Mouse (Mus musculus) stomach, embryonic 15.5 days (tissue): ENCODE results near the gene Ppp1r3d. TPM values are rescaled to one million over a fixed set of nuclear protein-coding genes. Genes with fewer than 3 reads are reported as not detected.

Experiments
- ATAC-seq: fragments of 200-750 bp; cut with Nextera tagmentation; 2 replicates; pipeline ENCODE4 v1.8.0; 2017; ENCODE audit warnings: low read depth, moderate number of reproducible peaks, moderate TSS enrichment; ENCODE audit not compliant: insufficient read depth, low FRiP score
- H3K27ac ChIP-seq: fragments of 300-500 bp; sonication (generic); 2 replicates; pipeline ENCODE4 v1.5.1; 2015; ENCODE audit warnings: mild to moderate bottlenecking, inconsistent platforms
- H3K27me3 ChIP-seq: fragments of 300-500 bp; sonication (generic); replicated peaks from 2 replicates; pipeline ENCODE4 v1.6.1; 2015; ENCODE audit warnings: inconsistent platforms
- H3K36me3 ChIP-seq: fragments of 300-500 bp; sonication (generic); 2 replicates; pipeline ENCODE4 v1.6.1; 2015; ENCODE audit warnings: inconsistent platforms
- H3K4me1 ChIP-seq: fragments of 300-500 bp; sonication (generic); 2 replicates; pipeline ENCODE4 v1.6.1; 2015; ENCODE audit warnings: inconsistent platforms
- H3K4me2 ChIP-seq: fragments of 300-500 bp; sonication (generic); 2 replicates; pipeline ENCODE4 v1.6.1; 2015; ENCODE audit warnings: mild to moderate bottlenecking, inconsistent platforms
- H3K4me3 ChIP-seq: fragments of 300-500 bp; sonication (generic); replicated peaks from 2 replicates; pipeline ENCODE4 v1.5.1; 2015; ENCODE audit warnings: inconsistent platforms
- H3K9ac ChIP-seq: fragments of 300-500 bp; sonication (generic); 2 replicates; pipeline ENCODE4 v1.6.1; 2015; ENCODE audit warnings: inconsistent platforms
- H3K9me3 ChIP-seq: fragments of 300-500 bp; sonication (generic); 2 replicates; pipeline ENCODE4 v1.6.1; 2016; ENCODE audit warnings: inconsistent platforms
- WGBS: fragments of 180-500 bp; shearing (Covaris S2); methylation state at CpG from one replicate; pipeline ENCODE4 v1.1.7; 2015; 5-methylcytosine and 5-hydroxymethylcytosine counted together
- polyA plus RNA-seq: library from polyadenylated mRNA; unstranded; fragments of >200 nt; fragmentation: Nextera tagmentation; extraction: Ambion mirVana; gene quantifications from 2 replicates; pipeline ENCODE4 v1.2.1, GENCODE M21; 2015

The Ppp1r3d gene
- polyA plus RNA-seq, 1 experiment from 2014 or later = 4.9 TPM

GRCm38 (mm10) chr2:178429426-178429825 is 15.2 kb upstream of the Ppp1r3d start:
- ATAC-seq = no peak
- H3K4me3 ChIP-seq = no peak overlapping the region
- no peaks in the 10 kb centered on the region for H3K9me3 ChIP-seq
- no peak overlapping the region for H3K27ac ChIP-seq
- WGBS = 71% methylated on average over 6 of the region's 6 CpGs
- H3K9ac ChIP-seq = no peak overlapping the region
- no peak overlapping the region for H3K4me2 ChIP-seq
- H3K36me3 ChIP-seq = no peaks in the 10 kb centered on the region
- H3K27me3 ChIP-seq = 0 out of 2 replicates have a peak, but pooled peaks cover 5% of the 10 kb centered on the region
- no peaks in the 10 kb centered on the region; the same call in 1 of the 2 replicates for H3K4me1 ChIP-seq

GRCm38 (mm10) chr2:178428676-178429075 is 14.4 kb upstream of the Ppp1r3d start:
- H3K4me1 ChIP-seq = no peaks in the 10 kb centered on the region
- no peak overlapping the region for H3K9ac ChIP-seq
- H3K36me3 ChIP-seq = no peaks in the 10 kb centered on the region
- no peak overlapping the region for H3K27ac ChIP-seq
- no peaks in the 10 kb centered on the region for H3K9me3 ChIP-seq
- H3K4me2 ChIP-seq = no peak overlapping the region
- no peak for ATAC-seq
- H3K4me3 ChIP-seq = no peak overlapping the region
- WGBS = 81% methylated on average over 4 of the region's 4 CpGs
- H3K27me3 ChIP-seq = 0 out of 2 replicates have a peak, but pooled peaks cover 5% of the 10 kb centered on the region

GRCm38 (mm10) chr2:178428183-178428582 is 13.9 kb upstream of the Ppp1r3d start:
- Histone ChIP-seq H3K4me2 (no peak overlapping the region), H3K36me3 (no peaks in the 10 kb centered on the region), H3K27ac (no peak overlapping the region), H3K27me3 (0 out of 2 replicates have a peak, but pooled peaks cover 5% of the 10 kb centered on the region), H3K9me3 (no peaks in the 10 kb centered on the region), H3K9ac (no peak overlapping the region), H3K4me3 (no peak overlapping the region), H3K4me1 (no peaks in the 10 kb centered on the region)
- 76% methylated on average over 9 of the region's 9 CpGs for WGBS
- no peak for ATAC-seq

- no peak for ATAC-seq
- 83% methylated on average over 5 of the region's 5 CpGs for WGBS
- 0 out of 2 replicates have a peak, but pooled peaks cover 5% of the 10 kb centered on the region for H3K27me3 ChIP-seq
- no peaks in the 10 kb centered on the region for H3K36me3 ChIP-seq
- no peaks in the 10 kb centered on the region for H3K4me1 ChIP-seq
- H3K27ac ChIP-seq = no peak overlapping the region
- H3K9me3 ChIP-seq = no peaks in the 10 kb centered on the region
- H3K9ac ChIP-seq = no peak overlapping the region
- no peak overlapping the region for H3K4me3 ChIP-seq
- no peak overlapping the region for H3K4me2 ChIP-seq
These were observed 12.9 kb upstream of the Ppp1r3d start for GRCm38 (mm10) chr2:178427181-178427580.

GRCm38 (mm10) chr2:178426229-178426628 is 12.0 kb upstream of the Ppp1r3d start:
- WGBS = 18% methylated on average over 4 of the region's 4 CpGs
- no peaks in the 10 kb centered on the region for H3K4me1 ChIP-seq
- no peak overlapping the region for H3K9ac ChIP-seq
- H3K9me3 ChIP-seq = no peaks in the 10 kb centered on the region
- H3K27me3 ChIP-seq = 0 out of 2 replicates have a peak, but pooled peaks cover 5% of the 10 kb centered on the region
- H3K27ac ChIP-seq = no peak overlapping the region
- no peak overlapping the region for H3K4me2 ChIP-seq
- no peak for ATAC-seq
- H3K4me3 ChIP-seq = no peak overlapping the region
- no peaks in the 10 kb centered on the region for H3K36me3 ChIP-seq

GRCm38 (mm10) chr2:178423223-178423622 is 9.0 kb upstream of the Ppp1r3d start:
- H3K27me3 ChIP-seq = no peaks in the 10 kb centered on the region
- H3K36me3 ChIP-seq = no peaks in the 10 kb centered on the region
- H3K4me1 ChIP-seq = no peaks in the 10 kb centered on the region
- H3K4me2 ChIP-seq = no peak overlapping the region
- no peaks in the 10 kb centered on the region for H3K9me3 ChIP-seq
- no peak for ATAC-seq
- no peak overlapping the region for H3K4me3 ChIP-seq
- no peak overlapping the region for H3K27ac ChIP-seq
- H3K9ac ChIP-seq = no peak overlapping the region
- 68% methylated on average over 5 of the region's 5 CpGs for WGBS

- no peak for ATAC-seq
- Histone ChIP-seq H3K27me3 (no peaks in the 10 kb centered on the region), H3K27ac (no peak overlapping the region), H3K4me2 (no peak overlapping the region), H3K4me3 (no peak overlapping the region), H3K9me3 (no peaks in the 10 kb centered on the region), H3K36me3 (no peaks in the 10 kb centered on the region), H3K4me1 (no peaks in the 10 kb centered on the region), H3K9ac (no peak overlapping the region)
- 31% methylated on average over 3 of the region's 3 CpGs for WGBS
These were observed 7.9 kb upstream of the Ppp1r3d start for GRCm38 (mm10) chr2:178422186-178422585.

- Histone ChIP-seq H3K4me1 (no peaks in the 10 kb centered on the region), H3K36me3 (no peaks in the 10 kb centered on the region), H3K4me2 (no peak overlapping the region), H3K9ac (no peak overlapping the region), H3K9me3 (no peaks in the 10 kb centered on the region), H3K27me3 (no peaks in the 10 kb centered on the region), H3K4me3 (no peak overlapping the region), H3K27ac (0 out of 2 replicates have a peak overlapping the region, but pooled peaks have one; percentile 40)
- ATAC-seq = no peak
- WGBS = 54% methylated on average over 6 of the region's 6 CpGs
These were observed 7.3 kb upstream of the Ppp1r3d start for GRCm38 (mm10) chr2:178421603-178422002.

- H3K27ac ChIP-seq = no peak overlapping the region
- no peaks in the 10 kb centered on the region for H3K27me3 ChIP-seq
- H3K4me3 ChIP-seq = no peak overlapping the region
- no peak for ATAC-seq
- 84% methylated on average over 9 of the region's 9 CpGs for WGBS
- no peaks in the 10 kb centered on the region for H3K9me3 ChIP-seq
- H3K36me3 ChIP-seq = no peaks in the 10 kb centered on the region
- no peak overlapping the region for H3K4me2 ChIP-seq
- H3K4me1 ChIP-seq = no peaks in the 10 kb centered on the region
- H3K9ac ChIP-seq = no peak overlapping the region
These were observed 6.3 kb upstream of the Ppp1r3d start for GRCm38 (mm10) chr2:178420576-178420975.

- ATAC-seq = no peak
- Histone ChIP-seq H3K4me2 (no peak overlapping the region), H3K4me3 (no peak overlapping the region), H3K27ac (no peak overlapping the region), H3K27me3 (no peaks in the 10 kb centered on the region; the same call in 1 of the 2 replicates), H3K4me1 (peaks cover 17% of the 10 kb centered on the region), H3K9me3 (no peaks in the 10 kb centered on the region), H3K9ac (no peak overlapping the region), H3K36me3 (no peaks in the 10 kb centered on the region)
- 73% methylated on average over 4 of the region's 4 CpGs for WGBS
These were observed 2.7 kb upstream of the Ppp1r3d start for GRCm38 (mm10) chr2:178416970-178417369.

- H3K36me3 ChIP-seq = no peaks in the 10 kb centered on the region
- no peak for ATAC-seq
- H3K27ac ChIP-seq = no peak overlapping the region
- no peak overlapping the region for H3K4me2 ChIP-seq
- peaks cover 17% of the 10 kb centered on the region for H3K4me1 ChIP-seq
- WGBS = 59% methylated on average over 13 of the region's 13 CpGs
- H3K9ac ChIP-seq = no peak overlapping the region
- H3K9me3 ChIP-seq = no peaks in the 10 kb centered on the region
- no peaks in the 10 kb centered on the region; the same call in 1 of the 2 replicates for H3K27me3 ChIP-seq
- H3K4me3 ChIP-seq = no peak overlapping the region
These were observed 2.2 kb upstream of the Ppp1r3d start for GRCm38 (mm10) chr2:178416427-178416826.

- peaks cover 17% of the 10 kb centered on the region for H3K4me1 ChIP-seq
- peak overlapping the region; percentile 99 for H3K4me2 ChIP-seq
- WGBS = 29% methylated on average over 3 of the region's 3 CpGs
- no peak overlapping the region for H3K9ac ChIP-seq
- no peaks in the 10 kb centered on the region for H3K9me3 ChIP-seq
- H3K27me3 ChIP-seq = no peaks in the 10 kb centered on the region; the same call in 1 of the 2 replicates
- H3K36me3 ChIP-seq = no peaks in the 10 kb centered on the region
- no peak for ATAC-seq
- H3K4me3 ChIP-seq = peak overlapping the region; percentile 57
- peak overlapping the region; percentile 63 for H3K27ac ChIP-seq
These were observed 827 bp upstream of the Ppp1r3d start for GRCm38 (mm10) chr2:178415150-178415448.
